Mouse (Mus musculus): ENCODE results near the gene Blcap.

DNA sequence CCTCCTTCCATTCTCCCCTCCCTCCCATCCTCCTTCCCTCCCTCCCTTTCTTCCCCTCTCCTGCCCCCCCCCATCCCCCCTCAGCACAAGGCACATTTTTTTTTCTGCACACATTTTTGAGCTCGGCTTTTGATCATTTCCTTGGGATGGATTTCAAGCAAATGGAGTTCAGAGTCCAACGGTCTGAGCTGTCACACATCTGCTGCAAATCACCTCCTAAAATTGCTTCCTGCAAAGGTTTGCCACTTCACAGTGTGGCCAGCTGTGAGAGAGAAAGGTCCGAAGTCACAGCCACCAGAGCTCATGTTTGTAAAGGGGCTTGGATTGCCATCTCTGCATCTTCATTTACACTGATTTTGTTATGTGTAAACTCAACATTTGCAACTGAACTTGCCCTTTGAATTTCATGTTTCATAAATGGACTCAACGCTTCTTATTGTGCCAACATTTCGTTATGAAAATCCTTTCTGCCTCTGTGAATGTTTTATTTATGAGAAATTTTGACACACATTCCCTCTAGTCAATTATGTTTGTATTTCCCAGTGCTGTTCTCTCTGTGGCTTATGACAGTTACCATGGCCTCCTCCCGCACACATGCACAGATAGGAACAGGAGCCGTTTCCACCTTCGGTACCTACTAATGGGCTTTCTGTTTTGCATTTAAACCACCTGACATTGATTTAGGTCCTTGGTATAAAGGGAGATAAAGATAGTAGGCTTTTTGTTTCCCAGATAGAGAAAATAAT, 39.2 kb downstream of the Blcap start:
- no peak for TF ChIP-seq CTCF (IDR thresholded peaks at IDR 0.05; ENCODE audit: borderline replicate concordance, extremely low read depth, insufficient read depth, insufficient read length)
- TF ChIP-seq POLR2A (IDR thresholded peaks at IDR 0.05; ENCODE audit: borderline replicate concordance, extremely low read depth, insufficient read depth, insufficient read length, poor library complexity, severe bottlenecking), result no peak
